Mouse (Mus musculus): ENCODE measurements around the gene Brk1.

Brk1 gene

DNA sequence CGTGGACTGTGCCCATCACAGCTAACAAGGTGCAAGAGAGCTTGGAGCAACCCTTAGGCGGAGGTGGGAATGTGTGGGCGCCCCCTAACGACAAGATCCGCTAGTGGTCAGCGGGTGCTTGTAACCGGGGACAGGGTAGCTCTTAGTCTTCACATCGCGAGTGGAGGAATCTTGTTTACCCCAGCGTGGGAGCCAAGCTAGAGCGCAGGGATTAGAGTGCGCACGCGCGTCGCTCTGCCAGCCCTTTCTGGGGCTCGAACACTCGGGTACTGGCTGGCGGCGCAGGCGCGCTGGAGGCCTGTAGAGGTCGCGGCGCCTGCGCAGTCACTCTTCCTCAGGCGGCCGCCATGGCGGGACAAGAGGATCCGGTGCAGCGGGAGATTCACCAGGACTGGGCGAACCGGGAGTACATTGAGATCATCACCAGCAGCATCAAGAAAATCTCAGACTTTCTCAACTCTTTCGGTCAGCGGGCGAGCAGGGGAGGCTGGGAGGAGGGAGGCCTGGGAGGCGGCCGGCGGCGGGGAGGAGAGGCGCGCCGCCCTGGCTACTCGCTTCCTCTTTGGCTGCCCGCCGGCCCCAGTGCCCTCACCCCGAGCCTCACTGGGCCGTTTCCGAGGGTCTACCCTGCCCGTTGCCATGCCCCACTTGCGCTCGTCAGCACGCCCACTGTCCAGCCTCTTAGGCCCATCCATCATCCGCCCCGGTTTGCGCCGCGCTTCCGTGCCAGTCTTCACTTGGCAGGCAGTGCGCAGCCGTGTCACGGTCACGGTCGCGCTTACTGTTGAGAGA, at the start of gene Brk1:
Gene Brk1 (plus strand): TSS at position 341 of the 792 bp plus-strand sequence.
- DNase-seq, result peak; percentile 91

GRCm38 (mm10) chr6:113559736-113560135, 44.8 kb upstream of the Brk1 start:
- no peak for DNase-seq

DNA sequence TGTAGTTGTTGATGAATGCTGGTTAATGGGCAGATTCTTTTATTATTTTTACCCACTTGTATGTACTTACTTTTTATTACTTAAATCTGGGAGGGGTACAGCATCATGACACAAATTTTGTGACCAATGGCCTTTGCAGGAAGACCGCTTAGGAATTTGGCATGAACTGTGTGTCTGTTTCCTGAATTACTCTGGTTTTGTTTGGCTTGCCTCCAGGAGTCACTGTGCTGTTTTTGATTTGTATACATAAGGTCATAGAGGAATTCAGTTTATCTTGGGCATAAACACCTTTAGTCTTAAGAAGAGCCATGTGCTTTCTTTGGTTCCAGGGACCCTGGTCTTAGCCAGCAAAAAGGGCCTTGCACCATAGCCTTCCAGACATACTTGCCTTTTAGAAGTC, 40.0 kb upstream of the Brk1 start:
- no peak for DNase-seq

DNA sequence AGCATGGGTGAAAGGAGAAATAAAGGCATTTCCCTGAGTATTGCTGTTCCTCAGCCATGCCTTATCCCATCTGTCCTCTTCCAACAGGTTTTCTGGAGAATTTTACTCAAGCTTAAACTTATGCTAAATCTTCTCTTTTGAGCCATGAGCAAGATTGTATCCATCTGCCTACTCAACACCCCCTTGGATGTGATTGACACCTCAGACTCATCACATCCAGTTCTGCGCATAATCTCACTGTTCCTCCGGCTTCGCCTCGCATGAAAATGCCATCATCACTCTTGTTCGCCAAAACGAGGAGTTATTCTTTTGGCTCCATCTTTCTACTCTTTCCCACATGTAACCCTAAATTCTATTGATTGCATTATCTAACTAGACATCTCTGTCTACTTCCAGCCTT, 28.5 kb upstream of the Brk1 start:
- no peak for DNase-seq

GRCm38 (mm10) chr6:113579306-113579705, 25.3 kb upstream of the Brk1 start:
- DNase-seq, result no peak

DNA sequence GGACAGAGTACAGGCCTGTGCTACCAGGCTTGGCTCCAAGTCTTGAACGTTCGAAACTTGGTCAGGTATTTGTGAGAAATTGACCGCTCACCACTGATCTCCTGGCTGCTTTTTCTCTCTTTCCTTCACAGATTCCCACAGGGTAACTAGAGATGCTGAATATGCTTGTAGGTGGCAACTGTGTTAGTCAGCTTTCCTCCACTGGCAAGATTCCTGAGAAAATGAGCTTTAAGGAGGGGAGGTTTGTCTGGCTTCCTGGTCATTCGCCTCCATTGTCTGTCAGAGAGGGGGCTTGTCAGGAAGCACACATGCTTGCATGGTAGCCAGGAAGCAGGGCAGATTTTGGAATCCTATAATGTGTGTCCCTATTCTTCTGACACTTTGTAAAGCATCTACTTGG, 21.5 kb upstream of the Brk1 start:
- DNase-seq, result no peak

- DNase-seq, result no peak
Measured at GRCm38 (mm10) chr6:113585065-113585464, 19.5 kb upstream of the Brk1 start.

- DNase-seq, result peak; percentile 15
Measured at GRCm38 (mm10) chr6:113586466-113587183, 17.9 kb upstream of the Brk1 start.

GRCm38 (mm10) chr6:113592637-113593036, 11.9 kb upstream of the Brk1 start:
- DNase-seq, result no peak

- DNase-seq, result no peak
Measured at GRCm38 (mm10) chr6:113597945-113598344, 6.6 kb upstream of the Brk1 start.

DNA sequence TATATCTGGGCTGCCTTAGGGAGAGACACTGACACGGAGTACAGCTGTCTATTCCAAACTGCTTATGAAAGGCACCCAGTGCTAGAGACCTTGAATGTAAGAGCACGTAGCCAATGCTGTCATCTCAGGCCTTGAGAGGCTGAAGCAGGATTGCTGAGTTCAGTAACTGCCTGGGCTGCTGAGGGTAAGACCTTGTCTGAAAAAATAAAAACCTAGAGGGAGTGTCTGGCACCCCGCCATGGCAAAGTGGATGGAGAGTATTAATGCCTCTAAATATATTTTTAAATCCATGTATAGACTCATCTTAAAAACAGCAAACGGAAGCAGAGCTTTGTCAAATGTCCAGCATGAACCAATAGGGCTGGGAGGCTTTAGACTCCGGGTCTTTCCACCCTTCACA, 4.7 kb upstream of the Brk1 start:
- no peak for DNase-seq

GRCm38 (mm10) chr6:113600543-113601139, 3.9 kb upstream of the Brk1 start, which contains the start of gene Fancd2os:
TSS of gene Fancd2os (minus strand) at chr6:113600715.
- no peak for DNase-seq

DNA sequence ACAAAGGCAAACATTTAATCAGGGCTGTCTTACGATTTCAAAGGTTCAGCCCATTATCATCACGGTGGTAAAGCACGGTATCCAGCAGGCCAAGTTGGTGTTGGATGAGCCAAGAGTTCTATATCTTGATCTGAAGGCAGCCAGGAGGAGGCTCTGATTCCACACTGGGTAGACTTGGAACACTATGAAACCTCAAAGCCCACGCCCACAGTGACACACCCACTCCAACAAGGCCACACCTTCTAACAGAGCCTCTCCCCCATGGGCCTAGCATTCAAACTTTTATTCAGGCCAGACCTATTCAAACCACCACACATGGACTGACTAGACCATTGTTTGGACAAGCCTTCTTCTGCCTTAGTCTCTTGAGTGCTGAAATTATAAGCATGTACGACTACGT, 1.8 kb upstream of the Brk1 start:
- DNase-seq, result peak; percentile 29

GRCm38 (mm10) chr6:113603993-113604392, 579 bp upstream of the Brk1 start:
- DNase-seq, result no peak

- DNase-seq, result no peak
Measured at GRCm38 (mm10) chr6:113605224-113605545, 613 bp downstream of the Brk1 start.

DNA sequence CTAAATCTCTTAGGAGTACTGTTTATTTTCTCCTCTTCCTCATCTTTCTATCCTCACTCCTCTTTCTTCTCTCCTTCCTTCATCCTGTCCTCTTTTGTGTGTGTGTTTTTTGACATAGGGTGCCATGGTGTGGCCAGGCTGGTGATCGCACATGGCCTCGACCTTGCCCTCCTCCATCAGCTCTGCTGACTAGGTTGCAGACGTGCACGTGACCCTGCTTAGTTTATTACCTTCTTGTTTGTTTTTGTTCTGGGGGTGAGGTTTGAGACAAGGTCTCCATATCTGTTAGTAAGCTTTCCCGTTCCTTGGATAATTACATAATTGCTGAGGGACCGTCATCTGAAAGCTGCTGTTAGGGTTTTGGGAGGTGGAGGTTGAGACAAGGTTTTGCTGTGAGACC, 4.3 kb downstream of the Brk1 start:
- no peak for DNase-seq

DNA sequence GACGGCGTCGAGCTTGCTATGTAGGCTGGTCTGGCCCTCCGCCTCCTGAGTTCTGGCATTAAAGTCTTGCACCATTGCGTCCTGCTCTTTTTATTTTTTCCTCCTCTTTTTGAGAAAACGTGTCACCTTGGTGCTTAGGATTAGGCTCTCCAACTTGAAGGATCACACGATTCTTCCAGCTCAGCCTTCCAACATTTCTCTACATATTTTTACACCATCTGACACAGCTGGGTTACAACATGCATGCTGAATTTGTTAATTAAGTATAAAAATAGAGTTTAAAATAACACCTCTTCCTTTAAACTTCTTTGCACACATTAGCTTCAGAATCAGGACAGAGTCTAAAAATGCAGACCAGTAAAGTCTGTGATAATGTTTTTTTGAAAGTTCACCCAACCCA, 4.7 kb downstream of the Brk1 start:
- no peak for DNase-seq

DNA sequence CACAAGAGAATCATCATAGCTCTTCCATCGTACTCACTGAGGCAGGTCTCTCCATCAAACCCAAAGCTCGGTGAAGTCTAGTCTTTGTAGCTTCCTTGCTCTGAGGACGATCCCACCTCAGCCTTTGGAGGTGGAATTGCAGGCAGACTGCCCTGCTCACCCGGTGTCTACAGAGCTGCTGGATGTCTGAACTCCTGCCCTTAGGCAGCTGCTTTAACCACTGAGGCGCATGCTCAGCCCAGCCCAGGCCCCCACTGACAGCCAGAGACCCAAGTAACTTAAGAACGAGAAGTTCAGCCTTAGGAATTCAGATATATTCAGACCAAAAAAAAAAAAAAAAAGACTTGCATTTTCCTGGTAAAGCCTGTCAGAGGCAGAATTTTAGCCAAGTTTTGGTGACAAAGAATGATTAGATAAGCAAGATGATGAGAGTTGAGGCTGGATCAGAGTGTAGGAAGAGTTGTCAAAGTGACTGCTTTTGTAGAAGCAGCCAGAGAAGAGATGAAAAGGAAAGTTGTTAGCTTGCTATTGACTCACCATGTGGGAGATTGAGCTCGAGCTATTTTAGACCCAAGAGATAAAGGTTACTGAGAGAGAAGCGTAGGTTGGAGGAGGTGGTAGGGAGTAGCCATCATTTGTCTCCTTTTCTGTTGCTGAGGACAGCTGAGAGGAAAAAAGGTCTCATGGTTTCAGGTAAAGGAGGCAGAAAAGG, 7.8 kb downstream of the Brk1 start:
- DNase-seq, result no peak

GRCm38 (mm10) chr6:113614152-113614551, 9.6 kb downstream of the Brk1 start:
- DNase-seq, result no peak

- DNase-seq, result no peak
Measured at GRCm38 (mm10) chr6:113614997-113615396, 10.4 kb downstream of the Brk1 start.

GRCm38 (mm10) chr6:113615489-113615888, 10.9 kb downstream of the Brk1 start:
- DNase-seq, result no peak

DNA sequence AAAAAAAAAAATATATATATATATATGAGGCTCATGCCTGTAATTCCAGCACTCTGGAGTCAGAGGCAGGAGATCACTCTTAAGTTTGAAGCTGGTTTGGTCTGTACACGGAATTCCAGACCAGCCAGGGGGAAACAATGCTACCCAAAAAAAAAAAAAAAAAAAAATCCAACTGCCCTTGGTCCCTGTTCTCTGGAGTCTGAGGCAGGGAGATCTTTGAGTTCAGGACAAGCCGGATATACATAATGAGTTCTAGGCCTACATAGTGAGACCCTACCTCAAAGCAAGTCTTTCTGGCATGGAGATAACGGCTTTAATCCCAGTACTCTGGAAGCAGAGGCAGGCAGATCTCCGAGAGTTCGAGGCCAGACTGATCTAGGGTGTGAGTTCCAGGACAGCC, 18.8 kb downstream of the Brk1 start:
- no peak for DNase-seq
